Mouse (Mus musculus): ENCODE measurements around the gene Crabp1. TPM values are rescaled to one million over a fixed set of nuclear protein-coding genes. Genes with fewer than 3 reads are reported as not detected.

Crabp1 gene
- polyA plus RNA-seq, 1 experiment from 2014 or later = 19.1 TPM

DNA sequence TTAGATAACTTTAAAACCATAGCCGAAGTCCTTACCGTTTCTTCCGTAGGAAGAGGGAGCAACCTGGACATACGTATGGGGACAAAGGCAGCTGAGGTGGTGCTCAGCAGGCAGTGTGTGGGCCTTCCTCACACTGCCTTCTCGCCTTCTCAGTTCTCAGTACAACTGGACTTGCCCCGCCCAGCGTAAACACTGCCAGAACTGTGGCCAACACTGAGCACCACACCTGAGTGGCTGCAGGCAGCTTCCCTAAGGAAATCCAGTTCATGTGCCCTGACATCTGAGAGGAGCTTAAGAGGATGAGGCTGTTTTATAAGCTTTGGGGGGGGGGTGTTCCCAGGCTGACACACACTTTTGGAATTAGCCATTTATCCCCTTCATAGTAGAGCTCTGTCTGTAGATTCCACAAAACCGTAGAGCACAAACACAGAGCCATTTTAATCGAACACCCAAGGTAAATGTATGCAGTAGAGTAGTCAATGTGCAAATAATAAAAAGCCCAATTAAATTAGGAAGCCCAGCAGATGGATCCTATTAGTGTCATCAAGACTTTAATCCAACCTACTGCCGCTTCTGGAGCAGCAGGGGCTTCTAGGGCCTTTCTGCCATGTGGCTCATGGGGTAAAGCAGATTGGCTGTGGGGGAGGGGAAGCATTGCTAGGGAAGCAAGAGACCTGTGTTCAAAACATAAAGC lies 52.1 kb downstream of the Crabp1 start:
- H3K27ac ChIP-seq = no peak overlapping the region
- H3K4me2 ChIP-seq = no peak overlapping the region
- no peaks in the 10 kb centered on the region for H3K4me1 ChIP-seq
- no peak overlapping the region for H3K9ac ChIP-seq
- WGBS = 55% methylated on average over 10 of the region's 10 CpGs
- H3K27me3 ChIP-seq = no peaks in the 10 kb centered on the region
- no peaks in the 10 kb centered on the region for H3K9me3 ChIP-seq
- no peak overlapping the region for H3K4me3 ChIP-seq
- no peaks in the 10 kb centered on the region for H3K36me3 ChIP-seq
- ATAC-seq (ENCODE audit: borderline replicate concordance, extremely low read depth, low FRiP score, low TSS enrichment) = no peak

GRCm38 (mm10) chr9:54821442-54822100 lies 57.0 kb downstream of the Crabp1 start:
- Histone ChIP-seq H3K36me3 (no peaks in the 10 kb centered on the region), H3K9ac (no peak overlapping the region), H3K4me1 (no peaks in the 10 kb centered on the region), H3K9me3 (no peaks in the 10 kb centered on the region), H3K27ac (no peak overlapping the region), H3K4me3 (no peak overlapping the region), H3K27me3 (no peaks in the 10 kb centered on the region), H3K4me2 (no peak overlapping the region)
- WGBS = 51% methylated on average over 5 of the region's 5 CpGs
- no peak for ATAC-seq (ENCODE audit: borderline replicate concordance, extremely low read depth, low FRiP score, low TSS enrichment)

Other genes with a start within 250 kb of the Crabp1 start
- gene Sh2d7, start 225.8 kb upstream of the Crabp1 start, polyA plus RNA-seq (2015; fragmentation: Nextera tagmentation; extraction: Ambion mirVana) = not detected in 2 replicates
- gene Cib2, start 204.5 kb upstream of the Crabp1 start, polyA plus RNA-seq (2015; fragmentation: Nextera tagmentation; extraction: Ambion mirVana) = 11.6 and 13.3 TPM in 2 replicates
- 105 and 109 TPM in 2 replicates for gene Idh3a, start 178.4 kb upstream of the Crabp1 start, polyA plus RNA-seq (2015; fragmentation: Nextera tagmentation; extraction: Ambion mirVana)
- 0.21 and 0.39 TPM in 2 replicates for gene Acsbg1, start 102.9 kb upstream of the Crabp1 start, polyA plus RNA-seq (2015; fragmentation: Nextera tagmentation; extraction: Ambion mirVana)
- gene Dnaja4, start 65.9 kb upstream of the Crabp1 start, polyA plus RNA-seq (2015; fragmentation: Nextera tagmentation; extraction: Ambion mirVana) = 6.6 and 7.5 TPM in 2 replicates
- 148 and 149 TPM in 2 replicates for gene Wdr61, start 30.2 kb upstream of the Crabp1 start, polyA plus RNA-seq (2015; fragmentation: Nextera tagmentation; extraction: Ambion mirVana)
- gene Ireb2, start 99.0 kb downstream of the Crabp1 start, polyA plus RNA-seq (2015; fragmentation: Nextera tagmentation; extraction: Ambion mirVana) = 29.1 and 29.7 TPM in 2 replicates
- gene Hykk, start 152.5 kb downstream of the Crabp1 start, polyA plus RNA-seq (2015; fragmentation: Nextera tagmentation; extraction: Ambion mirVana) = 3.9 and 4.3 TPM in 2 replicates
- gene Psma4, start 186.0 kb downstream of the Crabp1 start, polyA plus RNA-seq (2015; fragmentation: Nextera tagmentation; extraction: Ambion mirVana) = 284 and 288 TPM in 2 replicates
- gene AY074887, start 186.2 kb downstream of the Crabp1 start, polyA plus RNA-seq (2015; fragmentation: Nextera tagmentation; extraction: Ambion mirVana) = 0.65 and 1.3 TPM in 2 replicates
- 0.14 and 0.25 TPM in 2 replicates for gene Chrna5, start 216.1 kb downstream of the Crabp1 start, polyA plus RNA-seq (2015; fragmentation: Nextera tagmentation; extraction: Ambion mirVana)

Measured in lung, embryonic 15.5 days (tissue).